Mouse (Mus musculus): ENCODE results near the gene Abl2. TPM values are rescaled to one million over a fixed set of nuclear protein-coding genes. Genes with fewer than 3 reads are reported as not detected.

The Abl2 gene
- polyA plus RNA-seq, 1 experiment from 2014 or later = 2.7 TPM

GRCm38 (mm10) chr1:156605094-156605866, 46.7 kb downstream of the Abl2 start:
- no peak overlapping the region for H3K27ac ChIP-seq (ENCODE audit: low read length)
- H3K4me2 ChIP-seq (ENCODE audit: low read depth, low read length) = no peak overlapping the region
- 0 out of 2 replicates have a peak, but pooled peaks cover 5% of the 10 kb centered on the region for H3K4me1 ChIP-seq (ENCODE audit: control insufficient read depth, insufficient read depth, low read length)
- ATAC-seq = no peak
- no peaks in the 10 kb centered on the region for H3K9me3 ChIP-seq (ENCODE audit: control insufficient read depth, low read length)
- no peak overlapping the region for H3K9ac ChIP-seq (ENCODE audit: low read depth, low read length)
- no peaks in the 10 kb centered on the region for H3K36me3 ChIP-seq (ENCODE audit: control insufficient read depth, insufficient read depth, low read length)
- H3K4me3 ChIP-seq (ENCODE audit: low read length) = no peak overlapping the region
- no peaks in the 10 kb centered on the region for H3K27me3 ChIP-seq (replicated peaks; ENCODE audit: control insufficient read depth, insufficient read depth, low read length)
- WGBS = 71% methylated on average over 12 of the region's 12 CpGs

DNA sequence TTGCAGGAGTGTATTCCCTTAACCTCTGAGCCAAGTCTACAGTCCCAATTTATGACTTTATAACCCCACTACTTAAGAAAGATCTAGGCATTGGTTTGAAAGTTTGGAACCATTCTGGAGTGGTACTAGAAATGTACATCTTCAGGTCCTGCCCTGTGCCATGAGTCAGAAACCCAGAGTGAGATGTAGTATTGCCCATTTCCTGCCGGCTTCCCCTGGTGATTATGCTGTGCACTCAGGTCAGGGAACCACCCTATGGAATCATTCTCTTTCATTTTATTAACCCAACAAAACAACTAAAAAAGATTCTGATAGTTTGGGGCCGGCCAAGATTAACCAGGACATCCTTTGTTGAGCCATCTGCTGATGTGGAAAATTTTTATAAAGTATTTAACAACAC, 47.4 kb downstream of the Abl2 start:
- no peak for ATAC-seq
- 76% methylated on average over 2 of the region's 2 CpGs for WGBS
- H3K27ac ChIP-seq (ENCODE audit: low read length) = no peak overlapping the region
- no peak overlapping the region for H3K4me2 ChIP-seq (ENCODE audit: low read depth, low read length)
- H3K9ac ChIP-seq (ENCODE audit: low read depth, low read length) = no peak overlapping the region
- H3K4me3 ChIP-seq (ENCODE audit: low read length) = no peak overlapping the region
- 0 out of 2 replicates have a peak, but pooled peaks cover 5% of the 10 kb centered on the region for H3K4me1 ChIP-seq (ENCODE audit: control insufficient read depth, insufficient read depth, low read length)
- no peaks in the 10 kb centered on the region for H3K36me3 ChIP-seq (ENCODE audit: control insufficient read depth, insufficient read depth, low read length)
- H3K9me3 ChIP-seq (ENCODE audit: control insufficient read depth, low read length) = no peaks in the 10 kb centered on the region
- no peaks in the 10 kb centered on the region for H3K27me3 ChIP-seq (replicated peaks; ENCODE audit: control insufficient read depth, insufficient read depth, low read length)

DNA sequence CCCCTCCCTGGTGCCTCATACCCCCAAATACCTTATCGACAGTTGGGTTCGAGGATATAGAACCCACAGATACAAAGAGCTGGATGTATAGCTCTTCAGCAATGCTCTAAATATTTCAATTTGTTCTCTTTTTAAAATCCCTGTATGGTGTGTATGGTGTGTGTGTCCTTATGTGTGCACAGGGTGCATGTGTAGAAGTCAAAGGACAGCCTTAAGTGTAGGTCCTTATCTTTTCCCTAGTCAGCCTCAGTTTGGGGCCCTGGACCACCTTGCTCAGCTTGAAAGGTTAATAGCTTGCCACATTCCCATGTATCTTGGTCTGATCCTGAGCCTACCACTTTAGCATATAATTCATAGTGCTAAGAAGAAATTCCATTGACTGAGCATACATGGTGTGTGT, 49.9 kb downstream of the Abl2 start:
- Histone ChIP-seq H3K27ac (ENCODE audit: low read length) (no peak overlapping the region), H3K27me3 (replicated peaks; ENCODE audit: control insufficient read depth, insufficient read depth, low read length) (no peaks in the 10 kb centered on the region), H3K9me3 (ENCODE audit: control insufficient read depth, low read length) (no peaks in the 10 kb centered on the region), H3K4me1 (ENCODE audit: control insufficient read depth, insufficient read depth, low read length) (0 out of 2 replicates have a peak, but pooled peaks cover 5% of the 10 kb centered on the region), H3K4me2 (ENCODE audit: low read depth, low read length) (no peak overlapping the region), H3K36me3 (ENCODE audit: control insufficient read depth, insufficient read depth, low read length) (no peaks in the 10 kb centered on the region), H3K4me3 (ENCODE audit: low read length) (no peak overlapping the region), H3K9ac (ENCODE audit: low read depth, low read length) (no peak overlapping the region)
- WGBS = 95% methylated on average over 2 of the region's 2 CpGs
- ATAC-seq = no peak

GRCm38 (mm10) chr1:156610257-156610656, 51.7 kb downstream of the Abl2 start:
- Histone ChIP-seq H3K9me3 (ENCODE audit: control insufficient read depth, low read length) (no peaks in the 10 kb centered on the region), H3K4me2 (ENCODE audit: low read depth, low read length) (no peak overlapping the region), H3K9ac (ENCODE audit: low read depth, low read length) (no peak overlapping the region), H3K27ac (ENCODE audit: low read length) (no peak overlapping the region), H3K4me3 (ENCODE audit: low read length) (no peak overlapping the region), H3K36me3 (ENCODE audit: control insufficient read depth, insufficient read depth, low read length) (no peaks in the 10 kb centered on the region), H3K4me1 (ENCODE audit: control insufficient read depth, insufficient read depth, low read length) (peaks cover 12% of the 10 kb centered on the region), H3K27me3 (replicated peaks; ENCODE audit: control insufficient read depth, insufficient read depth, low read length) (no peaks in the 10 kb centered on the region)
- no peak for ATAC-seq
- WGBS = 84% methylated on average over 1 of the region's 1 CpGs

- Histone ChIP-seq H3K27ac (ENCODE audit: low read length) (peak overlapping the region; percentile 20; the same call in 1 of the 2 replicates), H3K27me3 (replicated peaks; ENCODE audit: control insufficient read depth, insufficient read depth, low read length) (no peaks in the 10 kb centered on the region), H3K9me3 (ENCODE audit: control insufficient read depth, low read length) (no peaks in the 10 kb centered on the region), H3K4me1 (ENCODE audit: control insufficient read depth, insufficient read depth, low read length) (peaks cover 27% of the 10 kb centered on the region), H3K9ac (ENCODE audit: low read depth, low read length) (peak overlapping the region; percentile 8; the same call in 1 of the 2 replicates), H3K4me2 (ENCODE audit: low read depth, low read length) (no peak overlapping the region), H3K4me3 (ENCODE audit: low read length) (no peak overlapping the region), H3K36me3 (ENCODE audit: control insufficient read depth, insufficient read depth, low read length) (no peaks in the 10 kb centered on the region)
- WGBS = 39% methylated on average over 9 of the region's 9 CpGs
- ATAC-seq = no peak
These were observed 55.4 kb downstream of the Abl2 start for GRCm38 (mm10) chr1:156613855-156614530.

- 84% methylated on average over 1 of the region's 1 CpGs for WGBS
- no peak overlapping the region for H3K4me3 ChIP-seq (ENCODE audit: low read length)
- H3K4me1 ChIP-seq (ENCODE audit: control insufficient read depth, insufficient read depth, low read length) = peaks cover 27% of the 10 kb centered on the region
- ATAC-seq = no peak
- no peaks in the 10 kb centered on the region for H3K27me3 ChIP-seq (replicated peaks; ENCODE audit: control insufficient read depth, insufficient read depth, low read length)
- no peak overlapping the region for H3K4me2 ChIP-seq (ENCODE audit: low read depth, low read length)
- H3K9me3 ChIP-seq (ENCODE audit: control insufficient read depth, low read length) = no peaks in the 10 kb centered on the region
- H3K9ac ChIP-seq (ENCODE audit: low read depth, low read length) = no peak overlapping the region
- no peaks in the 10 kb centered on the region for H3K36me3 ChIP-seq (ENCODE audit: control insufficient read depth, insufficient read depth, low read length)
- H3K27ac ChIP-seq (ENCODE audit: low read length) = no peak overlapping the region
These were observed 56.1 kb downstream of the Abl2 start for GRCm38 (mm10) chr1:156614710-156615109.

DNA sequence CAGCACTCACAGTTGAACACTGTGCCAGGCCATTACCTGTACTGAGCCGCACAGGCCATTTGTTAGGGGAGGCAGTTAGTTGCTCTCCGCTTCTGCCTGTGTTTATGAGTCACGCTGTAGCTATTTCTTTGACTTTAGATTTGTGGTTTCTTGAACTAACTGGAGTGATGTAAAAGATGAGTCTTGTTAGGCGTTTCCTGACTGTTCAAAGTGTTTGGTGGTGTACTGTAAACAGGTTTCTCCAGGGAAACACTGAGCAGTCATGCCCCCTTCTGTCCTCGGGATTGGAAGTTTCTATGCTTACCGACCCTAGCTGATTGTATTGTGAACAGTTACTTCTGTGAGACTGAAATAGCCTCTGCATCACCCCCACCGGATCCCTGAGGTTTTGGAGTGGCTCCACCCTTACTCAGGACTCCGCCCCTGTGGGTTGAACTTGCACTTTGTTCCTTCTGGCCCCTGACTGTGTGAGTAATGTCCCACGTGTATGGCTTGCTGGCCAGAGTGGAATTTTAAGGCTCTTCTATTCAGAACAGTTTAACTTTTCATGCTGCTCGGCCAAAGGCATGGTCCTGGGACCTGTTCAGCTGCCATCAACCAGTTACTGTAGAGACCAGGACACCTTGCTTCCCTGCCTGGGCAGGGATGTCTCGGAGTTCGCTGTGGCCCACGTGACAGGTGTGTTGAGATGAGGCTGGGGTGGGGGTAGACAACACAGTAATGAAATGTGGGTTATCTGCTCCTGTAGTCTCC, 57.0 kb downstream of the Abl2 start:
- Histone ChIP-seq H3K27me3 (replicated peaks; ENCODE audit: control insufficient read depth, insufficient read depth, low read length) (no peaks in the 10 kb centered on the region), H3K4me2 (ENCODE audit: low read depth, low read length) (peak overlapping the region; percentile 61), H3K36me3 (ENCODE audit: control insufficient read depth, insufficient read depth, low read length) (no peaks in the 10 kb centered on the region), H3K9me3 (ENCODE audit: control insufficient read depth, low read length) (no peaks in the 10 kb centered on the region), H3K4me1 (ENCODE audit: control insufficient read depth, insufficient read depth, low read length) (peaks cover 27% of the 10 kb centered on the region), H3K9ac (ENCODE audit: low read depth, low read length) (peak overlapping the region; percentile 47; the same call in 1 of the 2 replicates), H3K27ac (ENCODE audit: low read length) (peak overlapping the region; percentile 76), H3K4me3 (ENCODE audit: low read length) (peak overlapping the region; percentile 37)
- 15% methylated on average over 13 of the region's 13 CpGs for WGBS
- ATAC-seq = peak; percentile 92

DNA sequence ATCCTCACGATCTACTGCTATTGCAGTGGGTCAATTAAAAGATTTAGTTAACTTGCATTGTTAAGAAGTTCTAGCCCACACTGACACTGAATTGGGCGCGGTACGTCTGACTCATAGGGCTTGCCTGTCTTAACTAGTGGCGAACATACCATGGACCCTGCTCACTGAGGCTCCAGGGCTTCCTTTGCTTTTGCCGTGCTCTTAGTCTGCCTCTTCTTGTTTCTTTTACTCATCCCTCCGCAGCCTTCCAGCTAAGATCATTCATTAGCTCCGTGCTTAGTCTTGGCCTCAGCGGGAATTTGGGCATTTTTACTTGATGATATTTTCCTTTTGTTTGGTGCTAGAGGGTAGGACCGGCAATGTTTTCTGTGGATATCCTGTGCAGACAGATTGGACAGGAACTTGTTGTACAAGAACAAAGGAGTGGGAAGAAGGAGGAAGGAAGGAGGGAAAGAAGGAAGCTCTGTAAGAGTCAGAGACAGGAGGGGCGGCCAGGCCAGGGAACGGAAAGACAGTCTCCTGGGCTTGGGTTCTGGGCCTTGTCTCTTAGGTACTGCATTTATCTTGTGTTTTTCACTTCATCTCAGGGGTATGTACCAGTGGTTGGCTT, 58.5 kb downstream of the Abl2 start:
- 40% methylated on average over 12 of the region's 12 CpGs for WGBS
- no peaks in the 10 kb centered on the region for H3K36me3 ChIP-seq (ENCODE audit: control insufficient read depth, insufficient read depth, low read length)
- peak overlapping the region; percentile 14; the same call in 1 of the 2 replicates for H3K4me3 ChIP-seq (ENCODE audit: low read length)
- H3K9me3 ChIP-seq (ENCODE audit: control insufficient read depth, low read length) = no peaks in the 10 kb centered on the region
- no peaks in the 10 kb centered on the region for H3K27me3 ChIP-seq (replicated peaks; ENCODE audit: control insufficient read depth, insufficient read depth, low read length)
- peak overlapping the region; percentile 35; the same call in 1 of the 2 replicates for H3K4me2 ChIP-seq (ENCODE audit: low read depth, low read length)
- peak overlapping the region; percentile 14; the same call in 1 of the 2 replicates for H3K9ac ChIP-seq (ENCODE audit: low read depth, low read length)
- H3K4me1 ChIP-seq (ENCODE audit: control insufficient read depth, insufficient read depth, low read length) = peaks cover 27% of the 10 kb centered on the region
- H3K27ac ChIP-seq (ENCODE audit: low read length) = peak overlapping the region; percentile 68
- peak; percentile 45 for ATAC-seq

GRCm38 (mm10) chr1:156617811-156618210, 59.2 kb downstream of the Abl2 start:
- ATAC-seq = no peak
- Histone ChIP-seq H3K27ac (ENCODE audit: low read length) (no peak overlapping the region), H3K36me3 (ENCODE audit: control insufficient read depth, insufficient read depth, low read length) (no peaks in the 10 kb centered on the region), H3K4me1 (ENCODE audit: control insufficient read depth, insufficient read depth, low read length) (peaks cover 27% of the 10 kb centered on the region), H3K4me2 (ENCODE audit: low read depth, low read length) (no peak overlapping the region), H3K4me3 (ENCODE audit: low read length) (no peak overlapping the region), H3K9me3 (ENCODE audit: control insufficient read depth, low read length) (no peaks in the 10 kb centered on the region), H3K27me3 (replicated peaks; ENCODE audit: control insufficient read depth, insufficient read depth, low read length) (no peaks in the 10 kb centered on the region), H3K9ac (ENCODE audit: low read depth, low read length) (no peak overlapping the region)
- WGBS = 74% methylated on average over 4 of the region's 4 CpGs

All from intestine, embryonic 16.5 days (tissue).